Mouse (Mus musculus) ZHBTc4 (cell line): ENCODE measurements around the gene Gm44579.

Experiments used
- DNase-seq: peaks from one replicate; pipeline ENCODE4 v3.0.0-alpha.2; 2011; ENCODE audit warnings: low read depth, low spot score

Gene Gm44579

GRCm38 (mm10) chr15:98220877-98221276, at the start of gene Gm44579, which contains the start of gene Olfr287:
Gene Gm44579, minus strand, starts transcription at chr15:98220977.
Gene Olfr287, minus strand, starts transcription at chr15:98221056.
- no peak for DNase-seq

GRCm38 (mm10) chr15:98257776-98258175, 37.0 kb upstream of the Gm44579 start:
- no peak for DNase-seq

GRCm38 (mm10) chr15:98257193-98257592, 36.4 kb upstream of the Gm44579 start, which contains the start of gene H1fnt:
Gene H1fnt, minus strand, starts transcription at chr15:98257293.
- DNase-seq, result no peak

DNA sequence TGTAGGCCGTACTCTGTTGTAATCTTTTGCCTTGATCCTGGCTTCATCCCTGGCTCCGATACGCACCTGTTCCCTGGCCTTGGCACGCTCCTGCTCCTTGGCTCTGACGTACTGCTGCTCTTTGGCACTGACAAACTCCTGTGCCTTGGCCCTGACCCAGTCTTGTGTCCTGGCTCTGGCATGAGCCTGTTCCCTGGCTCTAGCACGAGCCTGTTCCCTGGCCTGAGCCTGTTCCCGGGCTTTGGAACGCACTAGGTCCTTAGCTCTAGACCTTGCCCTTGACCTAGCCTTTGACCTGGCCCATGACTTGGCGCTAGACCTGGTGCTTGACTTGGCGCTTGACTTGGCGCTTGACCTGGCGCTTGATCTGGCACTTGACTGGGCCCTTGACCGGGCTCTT, 35.5 kb upstream of the Gm44579 start:
- DNase-seq, result no peak

- no peak for DNase-seq
Observed at GRCm38 (mm10) chr15:98235442-98235841, 14.7 kb upstream of the Gm44579 start.

DNA sequence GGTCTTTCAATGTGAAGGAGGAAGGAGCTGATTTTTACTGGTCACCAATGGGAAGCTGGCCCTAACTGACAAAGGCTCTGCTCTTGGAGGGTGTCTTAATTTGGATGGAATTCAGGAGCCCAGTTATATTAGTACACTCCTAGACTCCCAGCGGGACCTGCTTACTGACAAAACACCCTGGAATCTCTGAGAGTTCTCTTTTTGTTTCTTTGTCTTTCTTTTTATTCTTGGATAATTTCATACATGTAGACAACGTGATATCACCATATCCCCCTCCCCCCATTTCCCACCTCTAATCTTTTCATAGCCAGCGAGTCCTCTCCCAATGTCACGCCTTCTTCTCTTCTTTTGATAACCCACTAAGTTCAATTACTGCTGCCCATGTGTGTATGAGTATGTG, 13.6 kb upstream of the Gm44579 start, which contains the start of gene Olfr286:
TSS of gene Olfr286 (minus strand) at position 101 of the 400 bp plus-strand sequence.
- DNase-seq, result no peak

GRCm38 (mm10) chr15:98226096-98226495, 5.3 kb upstream of the Gm44579 start:
- DNase-seq, result peak; percentile 61

DNA sequence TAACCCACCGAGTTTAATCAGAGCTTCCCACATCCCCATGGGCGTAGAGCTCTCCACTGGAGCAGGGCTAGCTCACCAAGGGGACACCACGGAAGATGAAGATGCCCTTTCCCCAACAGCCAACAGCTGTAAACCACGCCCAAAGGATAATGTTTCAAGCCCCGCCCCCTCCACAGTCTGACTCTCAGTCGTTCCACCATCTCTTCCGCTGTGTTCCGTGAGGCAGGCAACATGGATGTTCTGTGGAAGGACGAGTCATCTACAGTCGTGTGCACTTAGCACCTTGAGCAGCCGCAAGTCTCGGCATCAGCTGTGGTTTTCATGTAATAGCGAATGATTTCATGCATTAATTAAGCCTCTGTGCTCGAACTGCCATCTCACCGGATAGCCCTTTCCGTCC, 4.8 kb upstream of the Gm44579 start:
- DNase-seq, result peak; percentile 60

GRCm38 (mm10) chr15:98222377-98222776, 1.6 kb upstream of the Gm44579 start:
- no peak for DNase-seq

GRCm38 (mm10) chr15:98214130-98214529, 6.6 kb downstream of the Gm44579 start:
- peak; percentile 41 for DNase-seq

- DNase-seq, result no peak
Observed at GRCm38 (mm10) chr15:98213336-98213870, 7.4 kb downstream of the Gm44579 start.

DNA sequence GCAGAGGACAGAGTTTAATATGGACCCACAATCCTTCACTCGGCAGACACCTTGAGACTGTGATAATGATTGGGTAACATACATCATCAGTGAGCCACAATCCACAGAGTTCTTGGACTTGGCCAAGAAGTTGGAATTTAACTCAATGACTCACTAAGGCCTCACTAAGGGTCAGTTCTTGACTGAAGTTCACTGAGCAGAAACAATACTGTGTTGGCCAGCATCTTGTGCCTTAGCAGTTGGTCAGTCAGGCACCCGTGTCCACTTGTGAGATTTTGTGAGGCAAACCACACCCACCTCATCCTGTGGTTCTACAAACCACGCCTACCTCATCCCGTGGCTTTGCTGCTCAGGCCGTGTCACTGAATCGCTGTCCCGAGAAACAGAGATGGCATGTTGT, 11.1 kb downstream of the Gm44579 start:
- DNase-seq, result no peak

GRCm38 (mm10) chr15:98195442-98195841, 25.3 kb downstream of the Gm44579 start, which contains the start of gene Olfr288:
Gene Olfr288, minus strand, starts transcription at chr15:98195542.
- no peak for DNase-seq

DNA sequence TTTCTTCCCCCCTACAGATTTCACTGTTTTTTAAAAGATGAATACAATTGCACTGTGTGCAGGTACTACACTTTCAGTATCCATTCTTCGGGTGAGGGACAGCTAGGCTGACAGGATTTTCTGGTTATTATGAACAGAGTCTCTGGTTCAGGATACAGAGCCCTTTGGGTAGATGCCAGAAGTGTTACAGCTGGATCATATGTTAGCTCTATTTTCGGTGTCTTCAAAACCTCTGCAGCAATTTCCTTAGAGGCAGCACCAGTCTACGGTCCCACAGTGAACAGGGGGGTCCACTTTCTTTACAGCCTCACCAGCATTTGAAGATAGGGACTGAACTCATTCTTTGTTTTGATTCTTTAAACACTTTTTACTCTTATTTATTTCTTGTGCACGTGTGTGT, 36.3 kb downstream of the Gm44579 start:
- DNase-seq, result no peak

DNA sequence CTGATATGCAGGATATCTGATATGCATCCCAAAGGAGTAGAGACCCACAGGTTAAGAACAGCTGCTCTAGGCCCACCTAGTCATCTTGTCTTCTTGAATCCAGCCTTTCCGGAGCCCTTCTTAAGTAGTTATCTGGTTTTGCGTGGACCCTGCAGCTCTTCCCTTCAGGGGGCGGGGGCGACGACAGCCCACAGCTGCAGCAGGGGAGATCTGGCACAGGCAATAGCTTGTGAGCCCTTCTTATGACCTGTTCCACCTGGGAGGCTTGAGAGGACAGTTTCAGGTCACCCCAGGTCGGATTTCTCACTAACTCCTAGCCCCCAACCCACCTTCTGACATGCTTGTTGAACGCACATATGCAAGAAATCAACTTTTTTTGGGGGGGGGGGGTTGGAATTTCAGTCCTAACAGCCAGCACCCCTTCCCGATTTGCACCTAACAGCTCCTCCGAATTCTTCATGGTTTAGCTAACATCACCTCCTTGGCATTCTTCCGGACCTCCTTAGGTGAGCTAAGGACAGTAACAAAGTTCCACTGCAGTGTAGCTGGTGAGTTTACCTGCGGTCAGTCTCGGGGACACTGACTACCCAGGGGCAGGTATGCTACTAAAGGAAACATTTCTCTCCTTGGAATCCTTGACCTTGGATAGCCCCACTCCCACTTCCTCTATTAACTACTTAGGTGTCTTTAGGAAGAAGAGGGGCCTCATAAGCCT, 38.8 kb downstream of the Gm44579 start:
- DNase-seq, result no peak

- DNase-seq, result peak; percentile 95
Observed at GRCm38 (mm10) chr15:98181132-98181711, 39.6 kb downstream of the Gm44579 start.

DNA sequence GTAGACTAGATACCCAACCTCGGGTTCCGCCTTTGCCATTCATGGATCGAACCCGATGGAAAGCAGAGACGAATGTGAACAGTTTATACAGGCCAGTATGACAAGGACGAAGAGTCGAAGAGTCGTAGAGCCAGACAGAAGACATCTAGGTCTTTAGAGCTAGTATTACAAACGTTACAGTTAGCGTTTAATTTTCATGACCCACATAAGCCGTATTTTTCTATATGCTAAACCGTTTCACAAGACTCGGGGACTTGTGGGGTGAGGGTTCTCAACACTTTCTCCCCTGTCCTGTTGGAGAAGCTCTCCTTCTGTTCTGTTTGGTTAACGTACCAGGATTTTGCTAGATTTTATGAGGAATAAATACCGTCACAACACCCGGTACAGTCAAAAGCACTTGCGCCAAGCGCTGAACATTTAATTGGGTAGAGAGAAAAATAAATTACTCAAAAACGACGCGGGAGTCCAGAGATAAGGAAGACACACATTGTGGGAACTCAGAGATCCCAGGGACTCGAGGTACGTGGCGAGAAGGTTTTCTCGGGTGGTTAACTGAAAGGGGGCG, 40.1 kb downstream of the Gm44579 start:
- DNase-seq, result no peak

- DNase-seq, result no peak
Observed at GRCm38 (mm10) chr15:98177320-98177719, 43.5 kb downstream of the Gm44579 start.

DNA sequence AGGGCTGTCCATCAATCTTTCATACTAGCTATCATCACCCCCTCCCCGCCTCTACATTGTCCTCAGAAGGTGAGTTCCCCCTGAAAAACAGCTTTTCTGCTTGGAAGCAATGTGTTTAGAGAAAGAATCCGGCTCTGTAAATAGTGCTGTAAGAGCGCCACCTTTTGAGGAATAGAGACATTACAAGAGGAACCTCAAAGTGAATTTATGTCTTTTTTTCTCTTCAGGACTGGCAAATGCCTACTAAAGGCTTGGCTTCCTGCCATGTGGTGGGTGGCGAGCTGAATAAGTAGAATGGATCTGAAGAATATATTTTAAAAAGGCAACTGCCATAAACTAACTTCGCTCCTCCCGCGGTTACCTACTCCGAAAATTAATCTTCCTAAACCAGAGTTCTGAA, 47.0 kb downstream of the Gm44579 start:
- DNase-seq, result peak; percentile 68

GRCm38 (mm10) chr15:98172113-98172512, 48.7 kb downstream of the Gm44579 start:
- DNase-seq, result no peak

DNA sequence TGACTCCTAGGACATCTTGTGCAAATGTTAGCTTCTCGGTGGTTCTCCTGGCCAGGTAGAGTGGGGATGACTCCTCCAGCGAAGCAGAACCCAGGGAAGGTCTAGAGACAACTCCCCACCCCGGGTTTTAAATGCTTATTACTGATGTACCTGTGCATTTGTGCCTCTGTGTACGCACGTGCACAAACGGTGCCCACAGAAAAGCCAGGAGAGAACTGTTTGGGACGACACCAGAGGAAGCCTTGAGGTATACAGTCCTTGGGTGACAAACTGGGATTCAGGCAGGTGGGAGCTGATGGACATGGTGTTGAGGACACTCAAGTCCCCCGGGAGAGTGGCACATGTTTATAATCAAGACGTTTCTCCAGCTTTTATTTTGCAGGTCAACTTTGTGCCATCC, 49.9 kb downstream of the Gm44579 start:
- no peak for DNase-seq

DNA sequence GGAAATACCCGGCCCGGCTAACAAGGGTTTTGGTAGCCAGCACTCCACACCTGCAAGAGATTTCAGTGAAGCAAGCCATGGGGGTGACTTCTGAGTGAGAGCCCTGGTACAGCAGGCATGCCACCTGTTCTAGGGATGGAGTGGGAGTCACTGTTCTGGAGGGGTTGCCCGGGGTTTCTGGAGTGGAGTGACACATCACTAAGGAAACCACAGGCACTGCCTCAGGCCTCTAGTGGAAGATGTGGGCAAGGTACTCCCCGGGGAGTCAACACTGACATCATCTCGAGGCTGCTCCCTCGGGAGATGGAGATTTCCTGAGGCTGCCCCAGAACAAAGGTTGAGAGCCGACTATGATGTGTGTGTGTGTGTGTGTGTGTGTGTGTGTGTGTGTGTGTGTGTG, 50.4 kb downstream of the Gm44579 start:
- DNase-seq, result peak; percentile 66

GRCm38 (mm10) chr15:98168622-98169004, 52.2 kb downstream of the Gm44579 start:
- peak; percentile 12 for DNase-seq
